Mouse (Mus musculus) CH12.LX (cell line): ENCODE results near the gene Ccdc93.

ENCODE experiments used
- CTCF ChIP-seq, 2 experiments: IDR thresholded peaks in 1 of 2; conservative IDR thresholded peaks in 1 of 2; 2 replicates each; pipeline ENCODE4 v1.5.1; 2011 to 2012; ENCODE audit warnings: low read depth in 2 of 2, low read length in 2 of 2, improper control_type of control experiment in 1 of 2, inconsistent platforms in 1 of 2, mild to moderate bottlenecking in 1 of 2, moderate library complexity in 1 of 2
- E2F4 ChIP-seq: IDR thresholded peaks from 2 replicates; pipeline ENCODE4 v1.6.1; 2011; ENCODE audit warnings: low read depth, low read length, improper control_type of control experiment; ENCODE audit not compliant: insufficient replicate concordance
- EP300 ChIP-seq: IDR thresholded peaks from 2 replicates; pipeline ENCODE4 v1.6.1; 2011; ENCODE audit warnings: low read length, improper control_type of control experiment
- GABPA ChIP-seq: IDR thresholded peaks from 2 replicates; pipeline ENCODE4 v1.6.1; 2012; ENCODE audit warnings: low read depth, low read length, improper control_type of control experiment, inconsistent platforms; ENCODE audit not compliant: insufficient replicate concordance
- HCFC1 ChIP-seq: IDR thresholded peaks from 2 replicates; pipeline ENCODE4 v1.6.1; 2012; ENCODE audit warnings: low read depth, mild to moderate bottlenecking, inconsistent platforms, low read length, improper control_type of control experiment
- MEF2A ChIP-seq: IDR thresholded peaks from 2 replicates; pipeline ENCODE4 v1.6.1; 2014; ENCODE audit warnings: low read depth, mild to moderate bottlenecking, inconsistent platforms, low read length, improper control_type of control experiment, borderline replicate concordance
- MXI1 ChIP-seq: IDR thresholded peaks from 2 replicates; pipeline ENCODE4 v1.6.1; 2011; ENCODE audit warnings: mild to moderate bottlenecking, low read depth, low read length, improper control_type of control experiment
- NRF1 ChIP-seq: IDR thresholded peaks from 2 replicates; pipeline ENCODE4 v1.6.1; 2014; ENCODE audit warnings: low read depth, mild to moderate bottlenecking, inconsistent platforms, low read length, improper control_type of control experiment, moderate library complexity
- POLR2A ChIP-seq: IDR thresholded peaks from 2 replicates; pipeline ENCODE4 v1.6.1; 2011; ENCODE audit warnings: low read depth, mild to moderate bottlenecking, improper control_type of control experiment, low read length
- UBTF ChIP-seq: IDR thresholded peaks from 2 replicates; pipeline ENCODE4 v1.6.1; 2012; ENCODE audit warnings: low read depth, mild to moderate bottlenecking, inconsistent platforms, low read length, improper control_type of control experiment, moderate library complexity
- USF1 ChIP-seq: IDR thresholded peaks from 2 replicates; pipeline ENCODE4 v1.6.1; 2014; ENCODE audit warnings: low read depth, mild to moderate bottlenecking, inconsistent platforms, low read length, improper control_type of control experiment
- ZKSCAN1 ChIP-seq: IDR thresholded peaks from 2 replicates; pipeline ENCODE4 v1.6.1; 2012; ENCODE audit warnings: low read depth, inconsistent platforms, low read length, improper control_type of control experiment, borderline replicate concordance
- ZMIZ1 ChIP-seq: IDR thresholded peaks from 2 replicates; pipeline ENCODE4 v1.6.1; 2012; ENCODE audit warnings: low read depth, mild to moderate bottlenecking, inconsistent platforms, low read length, improper control_type of control experiment

- TF ChIP-seq CTCF (conservative IDR thresholded peaks at IDR 0.05 in 1 of 2, IDR thresholded peaks at IDR 0.05 in 1 of 2; ENCODE audit: low read depth in 2 of 2, low read length in 2 of 2) (no peak), POLR2A (no peak), MEF2A (no peak), GABPA (no peak), E2F4 (no peak), NRF1 (no peak), ZKSCAN1 (no peak), USF1 (no peak), MXI1 (no peak), UBTF (no peak), ZMIZ1 (no peak), HCFC1 (no peak), EP300 (no peak)
Measured at GRCm38 (mm10) chr1:121394764-121395163, 36.1 kb upstream of the Ccdc93 start.
